Mouse (Mus musculus): ENCODE measurements at regions not wholly inside any gene's neighbourhood (a gene's known extent, or its start where the extent isn't known, plus 50 kb on each side); places are given as distances from the start of the nearest gene placed in this dataset.

- H3K4me2 ChIP-seq, result no peak overlapping the region
- H3K27me3 ChIP-seq, result no peaks in the 10 kb centered on the region
- no peaks in the 10 kb centered on the region for H3K36me3 ChIP-seq
- H3K27ac ChIP-seq, result no peak overlapping the region
- H3K4me3 ChIP-seq, result no peak overlapping the region
- H3K9me3 ChIP-seq, result no peaks in the 10 kb centered on the region
- H3K9ac ChIP-seq, result no peak overlapping the region
- no peak for ATAC-seq (ENCODE audit: low FRiP score)
- no peaks in the 10 kb centered on the region for H3K4me1 ChIP-seq (replicated peaks)
- 90% methylated on average over 3 of the region's 3 CpGs for WGBS
Observed at GRCm38 (mm10) chr13:119147701-119148100, 280.7 kb upstream of the Paip1 start.

GRCm38 (mm10) chr13:119149141-119149540 is 279.3 kb upstream of the Paip1 start:
- Histone ChIP-seq H3K4me3 (no peak overlapping the region), H3K9ac (no peak overlapping the region), H3K27ac (no peak overlapping the region), H3K9me3 (no peaks in the 10 kb centered on the region), H3K4me2 (no peak overlapping the region), H3K27me3 (no peaks in the 10 kb centered on the region), H3K4me1 (replicated peaks) (no peaks in the 10 kb centered on the region), H3K36me3 (no peaks in the 10 kb centered on the region)
- WGBS, result 84% methylated on average over 4 of the region's 4 CpGs
- ATAC-seq (ENCODE audit: low FRiP score), result no peak

- H3K27ac ChIP-seq, result no peak overlapping the region
- H3K4me2 ChIP-seq, result no peak overlapping the region
- no peaks in the 10 kb centered on the region for H3K9me3 ChIP-seq
- H3K36me3 ChIP-seq, result no peaks in the 10 kb centered on the region
- H3K9ac ChIP-seq, result no peak overlapping the region
- 91% methylated on average over 4 of the region's 4 CpGs for WGBS
- H3K4me3 ChIP-seq, result no peak overlapping the region
- no peaks in the 10 kb centered on the region for H3K27me3 ChIP-seq
- no peak for ATAC-seq (ENCODE audit: low FRiP score)
- no peaks in the 10 kb centered on the region for H3K4me1 ChIP-seq (replicated peaks)
Observed at GRCm38 (mm10) chr13:119150847-119151548, 277.4 kb upstream of the Paip1 start.

GRCm38 (mm10) chr13:119177753-119178152 is 250.6 kb upstream of the Paip1 start:
- Histone ChIP-seq H3K36me3 (no peaks in the 10 kb centered on the region), H3K4me2 (no peak overlapping the region), H3K9ac (no peak overlapping the region), H3K4me1 (replicated peaks) (no peaks in the 10 kb centered on the region), H3K9me3 (no peaks in the 10 kb centered on the region), H3K27ac (no peak overlapping the region), H3K27me3 (no peaks in the 10 kb centered on the region), H3K4me3 (no peak overlapping the region)
- 86% methylated on average over 4 of the region's 4 CpGs for WGBS
- no peak for ATAC-seq (ENCODE audit: low FRiP score)

GRCm38 (mm10) chr13:119178212-119178611 is 250.2 kb upstream of the Paip1 start:
- 80% methylated on average over 5 of the region's 5 CpGs for WGBS
- H3K36me3 ChIP-seq, result no peaks in the 10 kb centered on the region

GRCm38 (mm10) chr13:119179157-119179920 is 249.1 kb upstream of the Paip1 start:
- Histone ChIP-seq H3K4me3 (no peak overlapping the region), H3K4me1 (replicated peaks) (no peaks in the 10 kb centered on the region), H3K36me3 (no peaks in the 10 kb centered on the region), H3K4me2 (no peak overlapping the region), H3K9me3 (no peaks in the 10 kb centered on the region), H3K9ac (no peak overlapping the region), H3K27me3 (no peaks in the 10 kb centered on the region), H3K27ac (no peak overlapping the region)
- no peak for ATAC-seq (ENCODE audit: low FRiP score)
- 30% methylated on average over 1 of the region's 1 CpGs for WGBS

More at GRCm38 (mm10) chr13:119178212-119178611, 250.2 kb upstream of the Paip1 start:
- Histone ChIP-seq H3K27ac (no peak overlapping the region), H3K4me2 (no peak overlapping the region), H3K4me1 (replicated peaks) (no peaks in the 10 kb centered on the region), H3K4me3 (no peak overlapping the region), H3K27me3 (no peaks in the 10 kb centered on the region), H3K9ac (no peak overlapping the region), H3K9me3 (no peaks in the 10 kb centered on the region)
- no peak for ATAC-seq (ENCODE audit: low FRiP score)

GRCm38 (mm10) chr13:119184322-119184877 is 244.0 kb upstream of the Paip1 start:
- no peaks in the 10 kb centered on the region for H3K36me3 ChIP-seq
- no peaks in the 10 kb centered on the region for H3K9me3 ChIP-seq
- no peaks in the 10 kb centered on the region for H3K27me3 ChIP-seq
- no peak for ATAC-seq (ENCODE audit: low FRiP score)
- no peak overlapping the region for H3K9ac ChIP-seq
- no peaks in the 10 kb centered on the region for H3K4me1 ChIP-seq (replicated peaks)
- H3K4me2 ChIP-seq, result no peak overlapping the region
- WGBS, result 98% methylated on average over 6 of the region's 6 CpGs
- no peak overlapping the region for H3K27ac ChIP-seq
- no peak overlapping the region for H3K4me3 ChIP-seq

GRCm38 (mm10) chr13:119185567-119186143 is 242.7 kb upstream of the Paip1 start:
- Histone ChIP-seq H3K4me2 (no peak overlapping the region), H3K36me3 (no peaks in the 10 kb centered on the region), H3K9me3 (no peaks in the 10 kb centered on the region), H3K4me3 (no peak overlapping the region), H3K9ac (no peak overlapping the region), H3K4me1 (replicated peaks) (no peaks in the 10 kb centered on the region), H3K27ac (no peak overlapping the region), H3K27me3 (no peaks in the 10 kb centered on the region)
- ATAC-seq (ENCODE audit: low FRiP score), result 0 out of 2 replicates have a peak, but pooled peaks have one; percentile 24
- WGBS, result over 99% methylated on average over 5 of the region's 5 CpGs

- no peak overlapping the region for H3K4me3 ChIP-seq
- H3K4me1 ChIP-seq (replicated peaks), result no peaks in the 10 kb centered on the region
- ATAC-seq (ENCODE audit: low FRiP score), result no peak
- H3K27me3 ChIP-seq, result no peaks in the 10 kb centered on the region
- H3K9me3 ChIP-seq, result no peaks in the 10 kb centered on the region
- 94% methylated on average over 11 of the region's 11 CpGs for WGBS
- no peaks in the 10 kb centered on the region for H3K36me3 ChIP-seq
- H3K4me2 ChIP-seq, result no peak overlapping the region
- no peak overlapping the region for H3K9ac ChIP-seq
- H3K27ac ChIP-seq, result no peak overlapping the region
Observed at GRCm38 (mm10) chr13:119231556-119231955, 196.8 kb upstream of the Paip1 start.

- H3K27me3 ChIP-seq, result no peaks in the 10 kb centered on the region
- WGBS, result 68% methylated on average over 8 of the region's 8 CpGs
Observed at GRCm38 (mm10) chr13:119232100-119233029, 196.0 kb upstream of the Paip1 start.

GRCm38 (mm10) chr13:119233030-119233385 is 195.4 kb upstream of the Paip1 start:
- Histone ChIP-seq H3K4me1 (replicated peaks) (no peaks in the 10 kb centered on the region), H3K27me3 (no peaks in the 10 kb centered on the region), H3K4me2 (no peak overlapping the region), H3K9ac (no peak overlapping the region), H3K9me3 (no peaks in the 10 kb centered on the region), H3K36me3 (no peaks in the 10 kb centered on the region), H3K4me3 (no peak overlapping the region), H3K27ac (no peak overlapping the region)
- no peak for ATAC-seq (ENCODE audit: low FRiP score)
- WGBS, result 92% methylated on average over 4 of the region's 4 CpGs

More at GRCm38 (mm10) chr13:119232100-119233029, 196.0 kb upstream of the Paip1 start:
- H3K9me3 ChIP-seq, result no peaks in the 10 kb centered on the region
- no peak for ATAC-seq (ENCODE audit: low FRiP score)
- no peak overlapping the region for H3K9ac ChIP-seq
- H3K27ac ChIP-seq, result no peak overlapping the region
- H3K4me2 ChIP-seq, result no peak overlapping the region
- no peak overlapping the region for H3K4me3 ChIP-seq
- no peaks in the 10 kb centered on the region for H3K36me3 ChIP-seq
- no peaks in the 10 kb centered on the region for H3K4me1 ChIP-seq (replicated peaks)

- Histone ChIP-seq H3K9ac (no peak overlapping the region), H3K27ac (no peak overlapping the region), H3K4me2 (no peak overlapping the region), H3K4me1 (replicated peaks) (no peaks in the 10 kb centered on the region), H3K9me3 (no peaks in the 10 kb centered on the region), H3K4me3 (no peak overlapping the region), H3K36me3 (no peaks in the 10 kb centered on the region), H3K27me3 (no peaks in the 10 kb centered on the region)
- 74% methylated on average over 3 of the region's 3 CpGs for WGBS
- no peak for ATAC-seq (ENCODE audit: low FRiP score)
Observed at GRCm38 (mm10) chr13:119233869-119234268, 194.5 kb upstream of the Paip1 start.

Data from hindbrain, embryonic 13.5 days (tissue).